Mouse (Mus musculus) liver, adult 2 months (tissue): ENCODE data around the gene C8g. TPM values are rescaled to one million over a fixed set of nuclear protein-coding genes. Genes with fewer than 3 reads are reported as not detected.

ENCODE experiments used
- DNase-seq: peaks from one replicate; pipeline ENCODE4 v3.0.0-alpha.2; 2011; ENCODE audit warnings: low read depth, low spot score; ENCODE audit errors: extremely low read depth
- H3K27ac ChIP-seq: fragments of 200-500 bp; replicated peaks from 2 replicates; pipeline ENCODE4 v1.5.1; 2012; ENCODE audit warnings: low read depth, mild to moderate bottlenecking, control low read depth, inconsistent platforms, low read length; ENCODE audit not compliant: insufficient read depth
- H3K27me3 ChIP-seq: fragments of 200-500 bp; 2 replicates; pipeline ENCODE4 v1.6.1; 2012; ENCODE audit warnings: mild to moderate bottlenecking, moderate library complexity, low read length, inconsistent platforms; ENCODE audit not compliant: control insufficient read depth, insufficient read depth
- H3K36me3 ChIP-seq: fragments of 200-500 bp; 2 replicates; pipeline ENCODE4 v1.6.1; 2012; ENCODE audit warnings: low read length, inconsistent platforms; ENCODE audit not compliant: control insufficient read depth, insufficient read depth
- H3K4me1 ChIP-seq: fragments of 200-500 bp; 2 replicates; pipeline ENCODE4 v1.6.1; 2011; ENCODE audit warnings: low read length; ENCODE audit not compliant: control insufficient read depth, insufficient read depth
- H3K4me3 ChIP-seq: fragments of 200-500 bp; 2 replicates; pipeline ENCODE4 v1.5.1; 2011; ENCODE audit warnings: low read depth, mild to moderate bottlenecking, control low read depth, low read length, moderate library complexity; ENCODE audit not compliant: insufficient read depth
- H3K79me2 ChIP-seq: fragments of 200-500 bp; 2 replicates; pipeline ENCODE4 v1.6.1; 2012; ENCODE audit warnings: inconsistent platforms, mild to moderate bottlenecking, low read length, moderate library complexity; ENCODE audit not compliant: control insufficient read depth, insufficient read depth
- H3K9ac ChIP-seq: fragments of 200-500 bp; 2 replicates; pipeline ENCODE4 v1.6.1; 2012; ENCODE audit warnings: low read depth, mild to moderate bottlenecking, control low read depth, inconsistent platforms, low read length
- CTCF ChIP-seq: fragments of 200-500 bp; IDR thresholded peaks from 2 replicates; pipeline ENCODE4 v1.5.1; 2011; ENCODE audit warnings: low read depth, low read length, control low read depth
- POLR2A ChIP-seq: fragments of 200-500 bp; IDR thresholded peaks from 2 replicates; pipeline ENCODE4 v1.6.1; 2011; ENCODE audit warnings: low read length, control low read depth; ENCODE audit not compliant: insufficient read depth; ENCODE audit errors: extremely low read depth
- WGBS: fragments of 180-500 bp; shearing (Covaris S2); methylation state at CpG from one replicate; pipeline ENCODE4 v1.1.7; 2018; 5-methylcytosine and 5-hydroxymethylcytosine counted together
- polyA plus RNA-seq: library from polyadenylated mRNA; depleted of rRNA; stranded (reverse); fragments of >200 nt; gene quantifications from 2 replicates; pipeline ENCODE4 v1.2.3, GENCODE M21; 2012
- total RNA-seq: library from RNA; depleted of rRNA; stranded (reverse); fragments of >200 nt; gene quantifications from 2 replicates; pipeline ENCODE4 v1.2.3, GENCODE M21; 2014

C8g gene
- total and polyA plus RNA-seq, 2 experiments: 721 to 939 TPM

DNA sequence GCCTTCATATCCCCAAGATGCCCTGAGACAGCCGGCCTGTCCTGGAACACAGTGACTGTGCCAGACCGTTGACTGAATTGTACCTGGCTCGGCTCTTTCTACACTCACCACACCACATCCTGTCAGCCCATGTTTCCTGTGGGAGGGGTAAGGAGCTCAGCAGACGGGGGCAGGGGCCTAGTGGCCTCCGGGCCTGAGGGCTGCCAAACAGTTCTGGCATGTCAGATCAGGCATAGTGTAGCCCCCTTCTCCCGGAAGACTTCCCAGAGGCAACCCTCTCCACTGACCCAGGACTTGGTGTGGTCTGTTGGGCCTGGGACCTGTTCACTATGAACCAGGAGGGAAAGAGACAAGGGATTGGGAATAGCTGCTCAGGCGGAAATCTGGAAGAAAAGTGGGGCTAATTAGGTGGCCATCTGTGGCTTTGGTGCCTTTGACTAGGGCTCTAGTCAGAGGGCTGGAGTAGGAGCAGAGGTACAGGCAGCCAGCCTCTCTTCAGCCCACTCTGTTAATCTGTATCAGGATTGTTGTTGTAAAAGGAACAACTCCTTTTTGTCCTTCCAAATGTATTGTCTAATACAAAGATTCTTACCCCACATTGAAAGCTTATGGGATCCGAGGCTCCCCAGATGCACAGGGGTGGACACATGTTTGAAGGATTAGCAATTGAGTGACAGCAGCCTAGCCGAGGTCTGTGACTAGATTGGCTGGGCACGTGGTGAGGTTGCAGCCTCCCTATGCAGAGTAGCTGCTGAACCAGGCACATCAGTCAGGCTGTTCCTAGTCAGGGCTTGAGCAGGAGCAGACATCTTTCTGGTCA is 35.5 kb downstream of the C8g start:
- Histone ChIP-seq H3K79me2 (no peaks in the 10 kb centered on the region), H3K4me1 (peaks cover 16% of the 10 kb centered on the region), H3K36me3 (no peaks in the 10 kb centered on the region), H3K9ac (no peak overlapping the region), H3K27me3 (no peaks in the 10 kb centered on the region), H3K4me3 (no peak overlapping the region), H3K27ac (no peak overlapping the region)
- no peak for TF ChIP-seq POLR2A
- TF ChIP-seq CTCF: no peak
- DNase-seq: no peak
- 70% methylated on average over 10 of the region's 10 CpGs for WGBS

DNA sequence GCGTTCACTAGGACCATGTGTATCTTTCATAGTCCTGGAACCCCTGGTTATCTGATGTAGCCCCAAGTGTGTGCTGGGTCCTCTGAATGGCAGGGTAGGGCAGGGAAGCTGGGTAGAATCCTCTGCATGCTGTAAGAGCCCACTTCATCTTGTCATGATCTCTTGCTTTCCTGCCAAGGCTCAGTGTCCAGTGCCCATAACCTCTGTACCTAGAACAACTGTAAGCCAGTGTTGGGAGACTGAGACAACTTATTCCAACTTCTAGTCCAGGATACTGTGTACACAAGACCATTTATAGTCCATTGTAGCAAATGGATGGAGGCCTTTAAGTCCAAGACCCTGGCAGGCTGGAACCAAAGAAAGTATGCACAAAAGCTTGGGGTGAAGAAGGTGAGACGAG is 36.3 kb downstream of the C8g start:
- Histone ChIP-seq H3K4me1 (peaks cover 18% of the 10 kb centered on the region), H3K79me2 (no peaks in the 10 kb centered on the region), H3K36me3 (no peaks in the 10 kb centered on the region), H3K27me3 (no peaks in the 10 kb centered on the region), H3K4me3 (no peak overlapping the region), H3K9ac (no peak overlapping the region), H3K27ac (no peak overlapping the region)
- WGBS: 72% methylated on average over 2 of the region's 2 CpGs
- no peak for TF ChIP-seq CTCF
- DNase-seq: peak; percentile 77

DNA sequence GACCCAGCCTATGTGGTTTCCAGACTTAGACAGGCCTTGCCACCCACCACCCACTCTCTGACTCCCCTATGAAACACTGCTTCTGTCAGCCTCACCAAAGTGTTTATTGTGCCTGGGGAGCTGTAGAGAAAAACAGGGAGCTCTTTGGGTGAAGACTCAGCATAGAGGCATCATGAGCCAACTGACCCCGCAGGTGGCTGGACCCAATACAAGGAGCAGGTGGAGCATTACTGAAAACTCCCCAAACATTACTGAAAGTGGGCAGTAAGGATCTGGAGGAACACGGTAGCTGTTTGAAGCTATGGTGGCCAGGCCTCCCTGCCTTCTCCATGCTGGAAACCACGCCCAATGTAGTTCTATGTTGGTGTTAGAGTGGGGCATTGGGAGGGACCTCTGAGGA is 37.9 kb downstream of the C8g start:
- no peak overlapping the region for H3K4me3 ChIP-seq
- H3K27me3 ChIP-seq: no peaks in the 10 kb centered on the region
- WGBS: 90% methylated on average over 3 of the region's 3 CpGs
- TF ChIP-seq POLR2A (no peak), CTCF (no peak)
- H3K36me3 ChIP-seq: no peaks in the 10 kb centered on the region; the same call in 1 of the 2 replicates
- no peaks in the 10 kb centered on the region for H3K79me2 ChIP-seq
- H3K9ac ChIP-seq: no peak overlapping the region
- H3K4me1 ChIP-seq: peaks cover 30% of the 10 kb centered on the region
- DNase-seq: no peak
- no peak overlapping the region for H3K27ac ChIP-seq

DNA sequence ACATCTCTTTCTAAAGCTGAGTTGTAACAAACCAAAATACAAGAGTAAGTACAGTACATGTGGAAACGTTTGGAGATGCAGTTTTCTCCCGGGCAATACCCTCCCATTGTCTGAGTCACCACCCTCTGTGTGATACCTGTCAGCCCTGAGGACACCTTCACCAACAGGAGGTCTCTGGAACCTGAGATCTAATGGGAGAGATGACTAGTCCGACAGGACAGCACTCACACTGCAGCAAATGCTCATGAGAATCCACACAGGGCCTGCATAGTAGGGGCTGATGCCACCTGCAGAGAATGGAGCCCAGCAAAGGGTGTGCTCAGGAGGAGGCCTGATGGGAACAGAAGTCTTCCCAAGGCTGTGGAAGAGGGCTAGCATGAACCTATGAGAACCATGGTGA is 40.1 kb downstream of the C8g start:
- no peaks in the 10 kb centered on the region for H3K79me2 ChIP-seq
- 20% methylated on average over 3 of the region's 3 CpGs for WGBS
- H3K9ac ChIP-seq: no peak overlapping the region
- H3K27me3 ChIP-seq: no peaks in the 10 kb centered on the region
- peaks cover 33% of the 10 kb centered on the region for H3K4me1 ChIP-seq
- H3K4me3 ChIP-seq: no peak overlapping the region
- H3K36me3 ChIP-seq: no peaks in the 10 kb centered on the region; the same call in 1 of the 2 replicates
- peak overlapping the region; percentile 53 for H3K27ac ChIP-seq
- TF ChIP-seq POLR2A (no peak), CTCF (no peak)
- no peak for DNase-seq

DNA sequence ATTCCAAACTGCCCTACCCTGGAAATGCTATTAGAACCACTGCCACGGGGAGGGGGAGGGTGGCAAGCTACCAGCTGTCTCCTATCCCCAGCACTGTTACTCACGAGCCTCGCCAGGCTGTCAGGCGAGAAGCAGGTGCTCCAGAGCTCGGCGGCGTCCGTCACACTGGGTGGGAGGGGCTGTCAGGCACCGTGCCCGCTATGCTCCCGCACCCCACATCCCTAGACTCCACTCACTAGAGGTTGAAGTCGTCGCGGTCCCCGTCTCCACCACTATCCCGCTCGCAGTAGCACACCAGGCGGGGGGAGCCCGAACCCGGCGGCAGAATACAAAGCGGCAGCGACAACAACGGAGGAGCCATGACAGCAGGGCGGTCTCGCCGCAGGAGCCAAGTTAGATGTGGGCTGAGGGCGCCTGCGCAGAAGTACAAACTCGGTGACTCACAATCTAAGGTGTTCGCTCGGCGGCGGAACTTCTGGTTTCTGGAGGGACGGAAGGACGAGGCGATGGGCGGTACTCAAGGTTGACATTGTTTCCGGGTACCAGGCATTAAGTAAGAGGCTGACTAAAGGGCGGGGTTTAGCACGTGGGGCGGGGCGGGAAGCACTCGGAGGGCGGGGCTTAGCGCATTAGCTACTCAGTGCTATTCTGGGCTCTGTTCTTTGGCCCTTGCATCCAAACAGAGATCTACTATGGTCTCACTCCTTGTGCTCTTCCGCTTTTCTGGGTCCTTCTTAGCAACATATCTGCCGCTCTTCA is 40.8 kb downstream of the C8g start, which contains the start of gene Paxx:
Gene Paxx (minus strand): TSS at position 544 of the 759 bp plus-strand sequence.
- under 1% methylated on average over 48 of the region's 48 CpGs for WGBS
- Histone ChIP-seq H3K4me3 (peak within 1 kb of the TSS; percentile 85), H3K79me2 (no peaks in the 10 kb centered on the region), H3K4me1 (peaks cover 33% of the 10 kb centered on the region), H3K36me3 (no peaks in the 10 kb centered on the region; the same call in 1 of the 2 replicates), H3K9ac (peak within 1 kb of the TSS; percentile 88), H3K27ac (peak within 1 kb of the TSS; percentile 77), H3K27me3 (no peaks in the 10 kb centered on the region)
- peak; percentile 95 for DNase-seq
- TF ChIP-seq CTCF (no peak), POLR2A (peak; percentile 70)

DNA sequence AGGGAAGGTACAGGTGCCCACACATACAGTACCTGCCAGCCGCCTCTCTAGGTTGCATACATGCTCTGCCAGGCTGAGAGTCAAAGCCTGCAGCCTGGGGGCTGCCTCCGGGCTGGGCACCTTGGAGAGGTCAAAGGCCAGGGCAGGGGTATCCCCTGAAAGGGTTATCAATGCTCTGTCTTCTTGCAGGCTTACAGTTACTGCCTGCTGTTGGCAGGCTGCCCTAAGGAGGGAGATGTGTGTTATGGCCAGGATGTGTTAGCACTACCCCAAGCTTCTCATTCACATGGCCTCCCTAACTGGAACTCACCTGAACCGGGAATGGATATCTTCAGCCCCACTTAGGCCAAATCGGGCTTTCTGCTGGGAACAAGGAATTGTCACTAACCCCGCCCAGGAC is 41.4 kb downstream of the C8g start:
- peaks cover 30% of the 10 kb centered on the region for H3K4me1 ChIP-seq
- peak; percentile 20 for DNase-seq
- H3K9ac ChIP-seq: peak overlapping the region; percentile 88
- H3K79me2 ChIP-seq: no peaks in the 10 kb centered on the region
- no peaks in the 10 kb centered on the region for H3K27me3 ChIP-seq
- no peaks in the 10 kb centered on the region; the same call in 1 of the 2 replicates for H3K36me3 ChIP-seq
- peak overlapping the region; percentile 85 for H3K4me3 ChIP-seq
- no peak for TF ChIP-seq CTCF
- TF ChIP-seq POLR2A: no peak
- peak overlapping the region; percentile 77 for H3K27ac ChIP-seq
- 30% methylated on average over 5 of the region's 5 CpGs for WGBS
